Mouse (Mus musculus) common myeloid progenitor, adult 5-6 weeks (primary cell): ENCODE measurements around the gene Itga6. TPM values are rescaled to one million over a fixed set of nuclear protein-coding genes. Genes with fewer than 3 reads are reported as not detected.

Experiments used
- ATAC-seq: replicated peaks from 2 replicates; pipeline ENCODE4 v1.8.0; 2016; ENCODE audit warnings: low read depth, mild to moderate bottlenecking, moderate TSS enrichment, inconsistent platforms; ENCODE audit not compliant: poor library complexity, severe bottlenecking
- total RNA-seq: library from RNA; stranded (forward); fragments of 200-1000, 187-1606 nt; gene quantifications from 2 replicates; pipeline ENCODE4 v1.2.3, GENCODE M21; 2017

Itga6 gene
- total RNA-seq, 1 experiment from 2014 or later = 70.6 TPM

DNA sequence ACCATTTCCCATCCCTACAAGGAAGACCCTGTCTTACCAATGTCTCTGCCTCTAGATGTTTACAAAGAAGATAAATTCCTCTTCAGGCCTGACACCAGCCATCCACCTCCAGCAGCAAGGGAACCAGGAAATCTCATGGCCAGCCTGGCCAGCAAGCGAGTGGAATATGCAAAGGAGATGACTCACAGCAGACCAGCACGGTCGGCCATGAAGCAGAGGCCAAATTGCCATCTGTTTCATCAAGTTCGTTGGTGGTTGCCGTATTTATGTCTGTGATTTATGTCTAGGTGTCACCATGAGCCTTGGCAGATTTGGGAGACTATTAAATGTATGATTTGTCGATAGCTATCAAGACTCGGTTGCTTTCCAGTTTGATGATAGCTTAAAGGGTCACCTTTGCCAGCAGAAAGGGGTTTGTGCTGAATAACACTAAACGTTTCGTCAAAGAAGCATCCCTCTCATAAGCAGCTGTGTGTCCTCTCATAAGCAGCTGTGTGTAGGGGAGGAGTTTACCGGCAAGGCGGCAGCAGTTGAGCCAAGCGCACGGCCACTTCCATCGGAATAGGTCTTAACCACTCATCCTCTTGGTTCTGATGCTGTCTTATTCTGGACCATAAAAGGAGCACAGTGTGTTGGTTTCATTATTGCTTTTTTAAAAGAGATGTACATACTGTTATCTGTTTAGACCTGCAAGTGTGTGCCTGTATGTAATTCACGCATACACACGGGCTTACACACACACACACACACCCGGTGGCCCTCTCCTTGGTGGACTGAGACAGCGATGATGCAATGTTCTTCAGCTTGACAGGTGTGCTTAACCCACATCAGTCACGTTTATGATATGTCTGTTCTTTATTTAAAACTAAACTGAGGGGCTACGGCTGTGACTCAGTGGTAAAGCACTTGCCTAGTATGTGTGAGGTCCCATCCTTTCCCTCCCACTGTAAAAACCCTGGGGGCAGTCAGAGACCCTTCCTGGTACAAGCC lies 14.5 kb upstream of the Itga6 start:
- ATAC-seq = no peak

- ATAC-seq = no peak
Observed at GRCm38 (mm10) chr2:71734792-71735392, 10.5 kb upstream of the Itga6 start.

- peak; percentile 93 for ATAC-seq
Observed at GRCm38 (mm10) chr2:71735541-71736159, 9.8 kb upstream of the Itga6 start.

DNA sequence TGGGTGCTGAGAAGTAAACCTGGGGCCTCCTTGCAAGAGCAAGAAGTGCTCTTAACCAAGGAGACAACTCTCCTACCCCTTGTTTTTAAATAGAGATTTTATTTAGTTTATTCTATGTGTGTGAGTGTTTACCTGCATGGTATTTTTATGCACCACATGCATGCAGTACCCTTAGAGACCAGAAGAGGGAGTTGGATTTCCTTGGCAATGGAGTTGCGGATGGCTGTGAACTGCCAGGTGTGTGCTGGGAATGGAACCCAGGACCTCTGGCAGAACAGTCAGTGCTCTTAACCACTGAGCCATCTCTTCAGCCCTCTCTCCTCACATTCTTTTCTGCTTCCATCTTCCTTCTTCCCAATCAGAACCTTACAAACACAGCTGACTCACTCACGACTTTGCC lies 9.2 kb upstream of the Itga6 start:
- no peak for ATAC-seq

DNA sequence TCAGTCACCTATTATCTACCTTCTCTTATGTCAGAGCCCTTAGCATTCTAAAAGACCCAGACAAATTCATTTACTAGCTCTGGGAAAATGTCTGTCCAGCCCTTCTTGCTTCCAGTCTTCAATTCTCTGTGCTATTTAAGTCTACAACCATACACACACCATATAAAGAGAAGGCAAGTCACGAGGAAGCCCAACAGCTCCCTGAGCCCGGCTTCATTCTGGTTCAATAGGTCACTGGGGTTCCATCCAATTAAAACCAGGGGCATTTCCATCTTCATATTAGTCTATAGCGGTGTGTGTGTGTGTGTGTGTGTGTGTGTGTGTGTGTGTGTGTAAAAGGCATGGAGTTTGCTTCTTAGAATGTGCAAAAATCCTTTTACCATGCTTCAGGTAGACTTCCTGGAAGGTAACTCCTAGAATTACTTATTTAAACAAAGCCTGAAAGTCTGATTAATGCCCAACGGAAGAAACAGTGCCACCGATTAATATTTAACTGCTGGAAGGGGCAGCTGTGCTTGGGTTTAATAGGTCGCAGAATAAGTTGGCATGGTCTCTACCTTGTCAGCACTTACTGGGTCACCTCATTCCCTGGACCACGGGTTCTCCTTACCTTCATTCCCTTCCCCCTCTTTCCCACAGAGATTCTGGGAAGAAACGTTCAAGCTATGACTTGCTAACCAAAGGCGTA lies 6.1 kb upstream of the Itga6 start:
- ATAC-seq = no peak

DNA sequence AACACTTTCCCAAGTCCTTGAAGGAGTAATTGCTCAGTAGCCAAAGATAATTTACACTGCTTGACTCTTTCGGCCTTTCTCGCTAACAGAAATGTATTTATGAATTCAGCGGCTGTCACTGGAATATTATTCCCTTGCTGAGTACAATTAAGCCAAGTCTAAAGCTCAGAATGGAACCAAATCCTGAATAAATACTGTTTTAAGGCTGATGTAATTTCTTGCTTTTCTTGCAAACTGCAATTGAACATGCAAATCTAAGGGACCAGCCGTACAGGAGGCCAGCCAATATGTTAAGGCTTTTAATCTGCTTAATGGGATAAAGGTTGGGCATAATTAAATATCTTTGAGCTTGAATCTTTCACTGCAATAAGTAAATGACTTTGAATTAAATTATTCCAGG lies 2.9 kb upstream of the Itga6 start:
- no peak for ATAC-seq

DNA sequence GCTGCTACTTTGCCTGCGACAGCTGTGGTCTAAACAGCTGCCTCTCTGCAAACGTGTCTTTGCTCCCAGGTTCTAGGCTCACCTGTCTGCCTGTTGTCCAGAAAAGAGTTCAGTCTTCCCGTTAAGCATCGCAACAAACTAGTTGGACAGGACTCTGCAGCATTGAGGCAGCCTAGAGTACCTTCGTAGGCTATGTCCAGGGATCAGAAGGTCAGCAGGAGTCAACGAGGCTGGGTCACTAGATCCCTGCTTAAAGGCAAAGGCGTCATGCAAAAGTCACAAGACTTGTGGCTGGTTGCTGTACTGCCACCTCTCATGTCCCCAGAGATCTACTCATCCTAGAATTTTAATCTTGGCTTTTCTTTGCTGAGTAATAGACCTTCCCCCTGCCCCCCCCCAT lies 2.0 kb upstream of the Itga6 start:
- no peak for ATAC-seq

GRCm38 (mm10) chr2:71744320-71744719 lies 1.1 kb upstream of the Itga6 start:
- no peak for ATAC-seq

GRCm38 (mm10) chr2:71744861-71745507 lies 432 bp upstream of the Itga6 start:
- peak; percentile 84 for ATAC-seq

- no peak for ATAC-seq
Observed at GRCm38 (mm10) chr2:71748451-71748850, 3.0 kb downstream of the Itga6 start.

GRCm38 (mm10) chr2:71749367-71750086 lies 4.1 kb downstream of the Itga6 start:
- no peak for ATAC-seq

DNA sequence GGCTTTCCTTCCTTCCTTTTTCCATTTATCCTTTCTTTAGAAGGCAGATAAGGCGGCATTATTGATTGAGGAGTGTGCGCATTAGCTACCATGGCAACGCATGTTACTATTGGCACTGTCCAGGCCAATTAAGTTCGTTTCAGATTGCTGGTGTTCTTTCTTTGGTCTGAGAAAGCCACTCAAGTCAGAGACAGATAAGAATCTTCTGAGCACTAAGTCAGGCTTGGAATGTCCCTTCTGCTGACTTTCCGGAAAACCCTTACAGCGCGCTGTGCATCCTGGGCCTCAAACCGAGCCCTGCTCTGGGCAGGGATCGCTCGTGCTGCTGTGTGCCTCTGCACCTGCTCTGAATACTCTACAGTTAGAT lies 4.7 kb downstream of the Itga6 start:
- ATAC-seq = no peak

DNA sequence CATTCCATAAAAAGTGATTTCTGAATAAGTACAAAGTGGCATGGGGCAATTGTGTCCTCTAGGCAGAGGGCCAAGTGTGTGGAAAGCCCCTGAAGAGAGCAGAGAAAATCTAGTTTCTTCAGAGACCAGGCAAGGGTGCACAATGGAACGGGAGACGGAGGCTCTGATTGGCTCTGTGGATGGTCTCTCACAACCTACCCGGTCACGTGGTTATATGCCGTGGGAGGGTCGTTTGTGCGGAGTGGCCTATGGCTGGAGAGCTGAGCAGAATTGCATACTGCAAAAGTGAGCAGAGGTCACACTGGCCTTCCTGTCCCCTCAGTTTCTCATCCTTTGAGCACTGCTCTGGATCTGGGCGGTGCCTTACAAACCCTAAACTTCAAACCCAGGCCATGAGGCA lies 5.9 kb downstream of the Itga6 start:
- ATAC-seq = peak; percentile 37

- peak; percentile 53 for ATAC-seq
Observed at GRCm38 (mm10) chr2:71751863-71752262, 6.4 kb downstream of the Itga6 start.

- no peak for ATAC-seq
Observed at GRCm38 (mm10) chr2:71752383-71752782, 7.0 kb downstream of the Itga6 start.

- no peak for ATAC-seq
Observed at GRCm38 (mm10) chr2:71753161-71753560, 7.7 kb downstream of the Itga6 start.

- no peak for ATAC-seq
Observed at GRCm38 (mm10) chr2:71755748-71756147, 10.3 kb downstream of the Itga6 start.

DNA sequence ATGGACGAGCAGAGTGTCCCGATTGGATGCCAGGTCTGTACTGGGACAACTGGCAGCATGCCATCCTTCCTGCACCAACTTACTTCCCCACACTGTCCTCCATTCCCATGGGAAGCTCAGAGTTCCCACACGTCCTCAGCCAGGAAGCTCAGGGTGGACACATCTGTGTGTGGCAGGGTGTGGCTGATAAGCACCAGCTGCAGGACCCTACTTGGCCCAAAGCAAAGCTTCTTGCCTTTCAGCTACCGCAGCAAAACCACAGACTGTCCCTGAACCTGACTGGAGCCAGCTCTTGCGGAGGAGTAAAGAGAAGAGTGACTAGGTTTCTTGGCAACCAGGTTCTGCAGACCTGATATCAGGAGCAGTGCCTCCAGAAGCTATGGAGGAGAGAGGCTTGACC lies 11.7 kb downstream of the Itga6 start:
- peak; percentile 62 for ATAC-seq
